Mouse (Mus musculus) testis, adult 2 months (tissue): ENCODE measurements around the gene Zfp524.

Source experiments
- CTCF ChIP-seq: fragments of 200-500 bp; IDR thresholded peaks from 2 replicates; pipeline ENCODE4 v1.5.1; 2012; ENCODE audit warnings: low read depth, mild to moderate bottlenecking, inconsistent platforms, low read length, moderate library complexity; ENCODE audit not compliant: control insufficient read depth, insufficient read depth, insufficient replicate concordance
- POLR2A ChIP-seq: fragments of 200-500 bp; IDR thresholded peaks from 2 replicates; pipeline ENCODE4 v1.6.1; 2012; ENCODE audit warnings: low read depth, mild to moderate bottlenecking, inconsistent platforms, low read length, moderate library complexity; ENCODE audit not compliant: control insufficient read depth

- TF ChIP-seq POLR2A (no peak), CTCF (no peak)
These were observed 41.7 kb upstream of the Zfp524 start for GRCm38 (mm10) chr7:4972321-4973047.
